Mouse (Mus musculus) forebrain, embryonic 11.5 days (tissue): ENCODE measurements around the gene Kat6b. TPM values are rescaled to one million over a fixed set of nuclear protein-coding genes. Genes with fewer than 3 reads are reported as not detected.
"Not testable (repeated sequence)": the region's sequence is repeated elsewhere in the genome, so short reads cannot be mapped to it uniquely, and the experiment has no call there.

ENCODE experiments used
- ATAC-seq: fragments of 200-750 bp; cut with Nextera tagmentation; replicated peaks from 2 replicates; pipeline ENCODE4 v1.8.0; 2017; ENCODE audit warnings: moderate TSS enrichment; ENCODE audit not compliant: low FRiP score
- DNase-seq: peaks from one replicate; pipeline ENCODE4 v3.0.0-alpha.2; 2017; ENCODE audit warnings: low spot score
- H3K27ac ChIP-seq: fragments of 300-500 bp; sonication (generic); 2 replicates; pipeline ENCODE4 v1.5.1; 2014; ENCODE audit warnings: low read depth, low read length
- H3K27me3 ChIP-seq: fragments of 300-500 bp; sonication (generic); 2 replicates; pipeline ENCODE4 v1.6.1; 2014; ENCODE audit warnings: mild to moderate bottlenecking, low read length, mixed read lengths; ENCODE audit not compliant: control insufficient read depth, insufficient read depth
- H3K36me3 ChIP-seq: fragments of 300-500 bp; sonication (generic); 2 replicates; pipeline ENCODE4 v1.6.1; 2014; ENCODE audit warnings: mild to moderate bottlenecking, low read length, moderate library complexity, mixed read lengths; ENCODE audit not compliant: control insufficient read depth, insufficient read depth
- H3K4me1 ChIP-seq: fragments of 300-500 bp; sonication (generic); replicated peaks from 2 replicates; pipeline ENCODE4 v1.6.1; 2014; ENCODE audit warnings: low read length, mixed read lengths; ENCODE audit not compliant: control insufficient read depth, insufficient read depth
- H3K4me2 ChIP-seq: fragments of 300-500 bp; sonication (generic); 2 replicates; pipeline ENCODE4 v1.6.1; 2014; ENCODE audit warnings: low read depth, mild to moderate bottlenecking, low read length, moderate library complexity, mixed read lengths; ENCODE audit not compliant: severe bottlenecking
- H3K4me3 ChIP-seq: fragments of 300-500 bp; sonication (generic); 2 replicates; pipeline ENCODE4 v1.5.1; 2014; ENCODE audit warnings: low read depth, low read length
- H3K9ac ChIP-seq: fragments of 300-500 bp; sonication (generic); 2 replicates; pipeline ENCODE4 v1.6.1; 2014; ENCODE audit warnings: low read length
- H3K9me3 ChIP-seq: fragments of 300-500 bp; sonication (generic); 2 replicates; pipeline ENCODE4 v1.6.1; 2016; ENCODE audit warnings: low read length, mixed read lengths; ENCODE audit not compliant: control insufficient read depth
- WGBS: fragments of 180-500 bp; shearing (Covaris S2); extraction: QIAGEN DNeasy Blood & Tissue Kit; methylation state at CpG from one replicate; pipeline ENCODE4 v1.1.7; 2014; 5-methylcytosine and 5-hydroxymethylcytosine counted together
- polyA plus RNA-seq: library from polyadenylated mRNA; unstranded; fragments of >200 nt; fragmentation: Nextera tagmentation; extraction: Ambion mirVana; gene quantifications from 2 replicates; pipeline ENCODE4 v1.2.1, GENCODE M21; 2014

Gene Kat6b
- polyA plus RNA-seq, 1 experiment from 2014 or later = 34.5 TPM

GRCm38 (mm10) chr14:21488426-21489115, 7.3 kb downstream of the Kat6b start:
- Histone ChIP-seq H3K27ac (peak overlapping the region; percentile 51), H3K9ac (peak overlapping the region; percentile 17; the same call in 1 of the 2 replicates)
- H3K4me1 ChIP-seq, H3K4me3 ChIP-seq, H3K9me3 ChIP-seq, DNase-seq, H3K36me3 ChIP-seq, H3K4me2 ChIP-seq, H3K27me3 ChIP-seq: not testable (repeated sequence)
- peak; percentile 61 for ATAC-seq
- WGBS = 54% methylated on average over 8 of the region's 9 CpGs

- no peaks in the 10 kb centered on the region for H3K36me3 ChIP-seq
- DNase-seq (no peak), ATAC-seq (peak; percentile 61)
- no peaks in the 10 kb centered on the region for H3K27me3 ChIP-seq
- no peak overlapping the region for H3K4me2 ChIP-seq
- H3K9me3 ChIP-seq = no peaks in the 10 kb centered on the region
- peak overlapping the region; percentile 17; the same call in 1 of the 2 replicates for H3K9ac ChIP-seq
- H3K4me3 ChIP-seq = no peak overlapping the region
- H3K4me1 ChIP-seq = peaks cover 2% of the 10 kb centered on the region; the same call in 1 of the 2 replicates
- WGBS = 38% methylated on average over 3 of the region's 3 CpGs
- H3K27ac ChIP-seq = peak overlapping the region; percentile 51
These were observed 7.9 kb downstream of the Kat6b start for GRCm38 (mm10) chr14:21489116-21489485.

- Histone ChIP-seq H3K4me1 (peaks cover 2% of the 10 kb centered on the region; the same call in 1 of the 2 replicates), H3K4me3 (no peak overlapping the region), H3K27me3 (no peaks in the 10 kb centered on the region), H3K9ac (no peak overlapping the region), H3K36me3 (no peaks in the 10 kb centered on the region), H3K4me2 (no peak overlapping the region), H3K27ac (no peak overlapping the region), H3K9me3 (no peaks in the 10 kb centered on the region)
- 64% methylated on average over 4 of the region's 4 CpGs for WGBS
- ATAC-seq (no peak), DNase-seq (no peak)
These were observed 8.9 kb downstream of the Kat6b start for GRCm38 (mm10) chr14:21490141-21490540.

- H3K4me2 ChIP-seq = peak overlapping the region; percentile 74
- 3% methylated on average over 7 of the region's 7 CpGs for WGBS
- no peak for ATAC-seq
These were observed 17.2 kb downstream of the Kat6b start for GRCm38 (mm10) chr14:21498361-21498996.

GRCm38 (mm10) chr14:21499011-21499581, 17.9 kb downstream of the Kat6b start:
- H3K9ac ChIP-seq = peak overlapping the region; percentile 98
- peak overlapping the region; percentile 74 for H3K4me2 ChIP-seq
- H3K36me3 ChIP-seq = no peaks in the 10 kb centered on the region
- H3K4me1 ChIP-seq = peaks cover 3% of the 10 kb centered on the region; the same call in 1 of the 2 replicates
- DNase-seq (peak; percentile 84), ATAC-seq (no peak)
- H3K27me3 ChIP-seq = no peaks in the 10 kb centered on the region
- no peaks in the 10 kb centered on the region for H3K9me3 ChIP-seq
- H3K4me3 ChIP-seq = peak overlapping the region; percentile 94
- WGBS = 0% methylated on average over 33 of the region's 33 CpGs
- H3K27ac ChIP-seq = peak overlapping the region; percentile 99

More at GRCm38 (mm10) chr14:21498361-21498996, 17.2 kb downstream of the Kat6b start:
- H3K9me3 ChIP-seq = no peaks in the 10 kb centered on the region
- peak overlapping the region; percentile 98 for H3K9ac ChIP-seq
- H3K27ac ChIP-seq = peak overlapping the region; percentile 99
- H3K27me3 ChIP-seq = no peaks in the 10 kb centered on the region
- peaks cover 3% of the 10 kb centered on the region; the same call in 1 of the 2 replicates for H3K4me1 ChIP-seq
- peak overlapping the region; percentile 94 for H3K4me3 ChIP-seq
- H3K36me3 ChIP-seq = no peaks in the 10 kb centered on the region
- DNase-seq = peak; percentile 57

- Histone ChIP-seq H3K27ac (peak overlapping the region; percentile 99), H3K4me3 (peak overlapping the region; percentile 94)
- peak; percentile 10 for ATAC-seq
These were observed 18.5 kb downstream of the Kat6b start for GRCm38 (mm10) chr14:21499631-21500153.

GRCm38 (mm10) chr14:21500154-21501047, 19.2 kb downstream of the Kat6b start:
- peak overlapping the region; percentile 99 for H3K27ac ChIP-seq
- no peaks in the 10 kb centered on the region for H3K36me3 ChIP-seq
- ATAC-seq = peak; percentile 96
- under 1% methylated on average over 71 of the region's 75 CpGs for WGBS
- peaks cover 3% of the 10 kb centered on the region; the same call in 1 of the 2 replicates for H3K4me1 ChIP-seq
- DNase-seq = peak; percentile 100
- peak overlapping the region; percentile 94 for H3K4me3 ChIP-seq
- peak overlapping the region; percentile 98 for H3K9ac ChIP-seq
- H3K4me2 ChIP-seq = peak overlapping the region; percentile 74
- H3K9me3 ChIP-seq = no peaks in the 10 kb centered on the region
- no peaks in the 10 kb centered on the region for H3K27me3 ChIP-seq

More at GRCm38 (mm10) chr14:21499631-21500153, 18.5 kb downstream of the Kat6b start:
- Histone ChIP-seq H3K4me2 (peak overlapping the region; percentile 74), H3K27me3 (no peaks in the 10 kb centered on the region), H3K4me1 (peaks cover 3% of the 10 kb centered on the region; the same call in 1 of the 2 replicates), H3K36me3 (no peaks in the 10 kb centered on the region), H3K9me3 (no peaks in the 10 kb centered on the region), H3K9ac (peak overlapping the region; percentile 98)
- under 1% methylated on average over 40 of the region's 57 CpGs for WGBS
- peak; percentile 93 for DNase-seq
